Mouse (Mus musculus) common myeloid progenitor, adult 5-6 weeks (primary cell): ENCODE results near the gene Kcnk18. TPM values are rescaled to one million over a fixed set of nuclear protein-coding genes. Genes with fewer than 3 reads are reported as not detected.

Experiments used
- ATAC-seq: replicated peaks from 2 replicates; pipeline ENCODE4 v1.8.0; 2016; ENCODE audit warnings: low read depth, mild to moderate bottlenecking, moderate TSS enrichment, inconsistent platforms; ENCODE audit not compliant: poor library complexity, severe bottlenecking
- total RNA-seq: library from RNA; stranded (forward); fragments of 200-1000, 187-1606 nt; gene quantifications from 2 replicates; pipeline ENCODE4 v1.2.3, GENCODE M21; 2017

The Kcnk18 gene
- total RNA-seq, 1 experiment from 2014 or later = not detected

GRCm38 (mm10) chr19:59273190-59273589 is 54.2 kb downstream of the Kcnk18 start:
- no peak for ATAC-seq

- no peak for ATAC-seq
Observed at GRCm38 (mm10) chr19:59276354-59276753, 57.3 kb downstream of the Kcnk18 start.

DNA sequence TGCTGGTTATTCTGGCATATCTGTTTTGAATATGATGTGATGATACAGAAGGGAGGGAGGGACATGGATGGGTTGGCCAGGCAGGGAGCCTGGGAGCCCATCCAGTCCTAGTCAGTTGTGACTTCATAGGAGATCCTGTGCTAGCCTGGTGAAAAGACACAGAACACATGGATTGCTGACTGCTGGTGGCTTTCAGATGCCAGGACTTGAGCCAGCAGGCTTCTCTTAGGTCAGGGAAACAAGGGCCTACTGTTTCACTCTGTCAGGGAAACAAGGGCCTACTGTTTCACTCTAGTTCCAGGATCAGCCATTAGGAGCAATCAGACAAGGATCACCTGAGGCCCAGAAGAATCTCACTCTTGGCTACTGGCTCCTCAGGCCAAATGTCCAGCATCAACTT is 61.8 kb downstream of the Kcnk18 start:
- no peak for ATAC-seq

DNA sequence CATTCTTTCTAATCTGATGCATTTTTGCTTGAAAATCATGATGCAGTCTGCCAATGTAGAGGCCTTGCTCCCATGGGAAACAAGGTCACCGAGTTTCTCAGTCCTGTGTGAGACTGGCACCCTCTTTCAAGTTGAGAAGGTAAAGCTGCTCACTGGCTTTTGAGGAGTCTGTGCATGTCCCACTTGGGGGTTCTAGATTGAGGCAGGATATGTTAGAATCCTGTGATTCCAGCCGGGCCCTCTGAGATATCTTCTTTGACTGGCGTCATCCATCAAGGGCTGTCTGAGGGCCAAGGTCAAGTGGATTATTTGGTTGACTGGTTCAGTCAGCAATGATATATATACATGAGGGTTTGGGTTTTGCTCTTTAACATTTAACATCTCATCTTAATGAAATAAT is 63.0 kb downstream of the Kcnk18 start:
- no peak for ATAC-seq

Other genes with a start within 250 kb of the Kcnk18 start
- 0.05 and 1.0 TPM in 2 replicates for gene Shtn1, start 143.1 kb upstream of the Kcnk18 start, total RNA-seq
- not detected in 2 replicates for gene Vax1, start 49.2 kb upstream of the Kcnk18 start, total RNA-seq
- 21.9 and 29.1 TPM in 2 replicates for gene Slc18a2, start 41.7 kb downstream of the Kcnk18 start, total RNA-seq
- 809 and 1,340 TPM in 2 replicates for gene Rps12-ps3, start 103.1 kb downstream of the Kcnk18 start, total RNA-seq
- 48.7 and 59.1 TPM in 2 replicates for gene Pdzd8, start 126.6 kb downstream of the Kcnk18 start, total RNA-seq
- gene Emx2, start 239.2 kb downstream of the Kcnk18 start, total RNA-seq = not detected in 2 replicates